Mouse (Mus musculus): ENCODE results near the gene Nek3.

The Nek3 gene

DNA sequence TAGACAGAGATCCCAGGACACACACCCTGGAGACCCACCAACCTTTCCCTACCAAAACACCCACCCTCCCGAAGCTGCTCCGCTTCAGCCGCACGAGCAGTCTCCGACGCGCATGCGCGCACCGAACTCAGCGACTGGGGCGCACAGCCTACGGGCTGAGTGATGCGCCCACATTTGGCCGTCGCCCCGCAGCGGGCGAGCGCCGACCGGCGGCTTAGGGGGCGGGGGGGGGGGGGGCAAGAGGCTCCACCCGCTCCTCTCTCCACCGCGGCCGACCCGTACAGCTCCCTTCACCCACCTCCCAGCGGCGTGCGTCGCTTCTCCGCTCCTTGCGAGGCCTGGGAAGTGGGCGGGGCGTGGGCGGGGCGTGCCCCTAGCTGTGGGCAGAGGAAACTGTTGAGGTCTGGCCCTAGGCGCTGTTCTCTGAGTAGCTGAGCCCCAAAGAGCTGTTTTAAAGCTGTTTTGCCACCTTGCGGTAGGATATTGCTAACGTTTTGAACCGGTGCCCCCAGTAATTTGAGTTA is at the start of gene Nek3:
Gene Nek3 (minus strand): TSS at position 356 of the 524 bp plus-strand sequence.
- DNase-seq (ENCODE audit: low read depth, low spot score): peak; percentile 95

DNA sequence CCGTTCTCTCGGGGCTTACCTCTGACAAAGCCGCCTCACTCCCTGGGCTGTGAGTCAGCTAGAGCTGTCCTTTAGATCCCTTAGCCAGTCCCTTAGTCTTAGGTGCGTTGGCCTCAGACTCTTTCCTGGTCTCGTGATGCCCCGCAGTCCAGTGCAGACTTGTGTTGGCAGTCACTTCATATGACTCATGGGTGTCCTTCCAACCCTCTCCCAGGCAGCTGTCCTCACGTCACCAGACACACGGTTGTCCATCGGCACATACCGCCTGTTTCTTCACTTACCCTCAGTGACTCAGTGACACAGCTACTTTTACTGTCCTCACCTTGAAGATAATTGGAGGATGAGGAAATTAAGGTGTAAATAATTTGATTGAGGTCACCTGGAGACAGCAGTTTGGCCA is 48.6 kb upstream of the Nek3 start:
- no peak for DNase-seq (ENCODE audit: low read depth, low spot score)

DNA sequence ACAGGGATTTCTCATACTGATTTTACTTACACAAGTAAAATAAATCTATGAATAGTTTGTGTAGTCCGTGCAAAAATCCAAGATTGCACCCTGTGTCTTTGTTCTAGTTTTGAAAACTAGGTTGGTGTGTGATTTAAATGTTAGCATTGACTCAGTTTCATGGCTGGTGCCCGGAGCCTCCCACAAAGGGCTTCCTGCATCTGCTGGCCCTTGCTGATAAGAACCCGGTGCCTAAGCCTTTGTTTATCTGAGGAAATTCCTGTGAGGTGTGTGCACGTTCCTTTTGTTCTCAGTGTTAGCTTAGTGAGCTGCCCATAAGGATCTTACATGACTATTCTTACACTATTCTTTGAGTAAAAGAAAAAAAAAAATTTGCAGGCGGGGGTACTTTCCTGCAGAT is 42.8 kb upstream of the Nek3 start:
- DNase-seq (ENCODE audit: low read depth, low spot score): no peak

- DNase-seq (ENCODE audit: low read depth, low spot score): no peak
These were observed 41.3 kb upstream of the Nek3 start for GRCm38 (mm10) chr8:22207535-22207934.

GRCm38 (mm10) chr8:22199481-22199880 is 33.2 kb upstream of the Nek3 start:
- peak; percentile 4 for DNase-seq (ENCODE audit: low read depth, low spot score)

DNA sequence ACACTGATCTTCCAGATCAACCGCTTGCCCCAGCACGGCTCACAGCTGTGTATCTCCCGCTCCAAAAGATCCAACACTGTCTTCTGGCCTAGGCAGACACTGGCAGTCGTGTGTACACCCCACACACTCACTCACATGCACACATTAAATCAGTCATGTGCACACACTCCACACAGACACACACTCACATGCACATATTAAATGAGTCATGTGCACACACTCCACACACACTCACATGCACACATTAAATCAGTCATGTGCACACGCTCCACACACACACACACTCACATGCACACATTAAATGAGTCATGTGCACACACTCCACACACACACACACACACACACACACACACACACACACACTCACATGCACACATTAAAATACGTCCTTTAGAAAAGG is 31.7 kb upstream of the Nek3 start:
- no peak for DNase-seq (ENCODE audit: low read depth, low spot score)

DNA sequence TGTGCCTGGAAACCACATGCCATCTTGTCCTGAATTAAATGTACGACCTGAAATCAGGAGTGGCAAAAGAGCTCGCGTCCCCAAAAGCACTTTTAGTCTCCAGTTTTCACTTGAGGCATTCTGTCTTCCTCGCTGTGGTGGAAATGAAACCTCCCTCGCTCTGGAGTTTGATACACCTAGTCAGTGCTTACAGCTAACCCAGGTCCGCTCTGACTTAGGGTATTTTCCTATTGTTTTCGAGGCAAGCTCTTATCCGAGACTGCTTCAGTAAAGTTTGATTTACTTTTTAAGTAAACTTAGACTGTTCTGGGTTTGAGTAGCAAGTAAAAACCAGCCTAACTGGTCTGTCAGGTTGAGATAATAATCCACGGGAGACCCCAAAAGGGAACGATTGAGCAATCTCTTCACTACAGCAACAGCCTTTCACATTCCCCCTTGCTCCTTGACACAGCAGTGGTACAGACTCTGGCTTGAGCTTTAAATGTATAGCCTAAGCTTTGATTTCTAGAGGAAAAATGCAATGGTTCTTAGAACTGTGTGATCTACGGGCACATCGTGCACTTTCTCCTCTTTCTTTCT is 27.3 kb upstream of the Nek3 start:
- no peak for DNase-seq (ENCODE audit: low read depth, low spot score)

DNA sequence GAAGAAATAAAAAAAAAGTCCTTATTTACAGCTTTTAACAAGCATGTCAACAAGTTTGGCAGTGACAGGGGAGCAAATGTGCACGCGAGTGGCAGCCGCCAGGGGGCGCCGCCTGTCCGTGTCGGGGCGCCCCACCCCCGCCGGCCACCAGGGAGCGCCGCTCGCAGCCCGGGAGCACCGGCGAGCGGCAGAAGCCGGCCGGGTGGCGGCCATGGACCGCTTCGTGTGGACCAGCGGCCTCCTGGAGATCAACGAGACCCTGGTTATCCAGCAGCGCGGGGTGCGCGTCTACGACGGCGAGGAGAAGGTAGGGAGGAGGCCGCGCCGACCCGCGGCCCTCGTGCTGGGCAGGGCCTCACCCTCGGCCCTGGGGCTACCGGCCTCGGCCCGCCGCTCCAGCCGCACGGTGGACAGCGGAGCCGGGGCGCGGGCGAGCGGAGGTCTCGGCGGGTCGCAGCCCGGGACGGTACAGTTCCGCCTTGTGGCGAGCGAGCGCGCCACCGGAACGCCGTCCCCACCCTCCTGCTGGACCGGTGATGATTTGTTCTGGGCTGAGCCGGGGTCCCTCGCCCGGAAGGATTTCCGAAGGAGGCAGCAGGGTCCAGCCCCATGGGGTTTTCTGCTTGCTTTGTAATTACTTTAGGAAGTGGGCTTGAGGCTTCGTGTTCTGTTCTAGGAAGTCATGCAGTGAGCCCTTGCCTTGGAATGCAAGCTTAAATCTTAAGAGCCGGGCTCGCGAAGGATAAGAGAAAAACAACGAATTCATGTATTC is 26.6 kb upstream of the Nek3 start, which contains the start of gene Vps36:
Gene Vps36 (plus strand): TSS at position 150 of the 772 bp plus-strand sequence.
- peak; percentile 92 for DNase-seq (ENCODE audit: low read depth, low spot score)

GRCm38 (mm10) chr8:22185431-22186397 is 19.5 kb upstream of the Nek3 start, which contains the start of gene Ckap2:
Ckap2 (minus strand) TSS chr8:22185819.
- peak; percentile 94 for DNase-seq (ENCODE audit: low read depth, low spot score)

GRCm38 (mm10) chr8:22184884-22185283 is 18.6 kb upstream of the Nek3 start:
- DNase-seq (ENCODE audit: low read depth, low spot score): peak; percentile 62

GRCm38 (mm10) chr8:22175966-22176365 is 9.7 kb upstream of the Nek3 start:
- DNase-seq (ENCODE audit: low read depth, low spot score): no peak

- DNase-seq (ENCODE audit: low read depth, low spot score): no peak
These were observed 2.9 kb upstream of the Nek3 start for GRCm38 (mm10) chr8:22169167-22169566.

DNA sequence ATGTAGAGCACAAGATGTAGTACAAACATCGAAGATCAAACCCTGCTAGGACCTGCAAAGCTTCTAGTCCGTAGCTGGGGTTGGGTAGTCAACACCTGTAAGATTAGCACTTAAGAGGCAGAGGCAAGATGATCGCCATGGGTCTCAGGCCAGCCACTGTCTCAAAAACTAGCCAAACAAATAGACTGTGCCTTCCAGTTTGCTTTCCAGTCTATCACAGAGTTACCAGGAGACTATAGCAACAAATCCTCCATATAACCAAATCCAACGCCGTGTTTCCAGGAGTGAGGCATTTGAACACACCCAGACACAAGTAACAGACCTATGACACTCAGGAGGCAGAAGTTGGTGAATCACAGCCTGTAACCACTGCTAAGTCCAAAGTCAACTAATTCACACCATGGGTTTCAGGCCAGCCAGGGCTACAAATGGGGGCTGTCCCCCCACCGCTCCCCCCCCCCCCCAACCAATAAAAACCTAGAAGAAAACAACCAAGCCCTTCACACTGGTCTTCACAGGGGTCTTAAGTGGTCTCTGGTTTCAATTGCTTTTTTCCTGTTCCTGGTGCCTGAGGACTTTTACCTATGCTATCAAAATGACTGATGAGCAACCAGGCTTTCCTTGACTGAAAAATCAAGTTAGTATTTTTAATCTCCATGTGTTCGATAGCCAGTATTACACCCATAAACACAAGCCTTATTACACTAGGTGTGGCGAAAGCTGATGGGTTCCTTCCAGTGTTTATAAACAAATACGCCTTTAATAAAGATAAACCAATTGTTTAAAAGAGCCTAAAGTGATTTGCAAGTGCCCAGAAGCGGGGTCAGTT is 770 bp downstream of the Nek3 start:
- no peak for DNase-seq (ENCODE audit: low read depth, low spot score)

DNA sequence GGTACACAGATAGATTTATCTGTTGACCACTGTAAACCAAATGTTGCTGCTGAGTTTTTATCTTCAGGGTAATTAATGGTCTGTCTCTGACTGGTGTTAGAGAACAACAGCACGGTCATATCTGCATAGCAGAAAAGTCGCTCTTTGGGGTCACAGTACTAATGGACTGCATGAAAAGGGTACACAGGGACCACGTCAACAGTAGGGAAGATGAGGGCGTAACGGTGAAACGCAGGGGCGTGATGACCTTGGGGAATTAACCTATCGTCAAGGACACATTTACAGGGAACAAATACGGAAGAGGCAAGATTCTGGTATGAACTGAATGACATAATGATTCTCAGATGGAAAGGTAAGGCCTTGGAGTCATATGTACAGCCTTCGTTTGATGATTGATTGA is 1.8 kb downstream of the Nek3 start:
- no peak for DNase-seq (ENCODE audit: low read depth, low spot score)

- no peak for DNase-seq (ENCODE audit: low read depth, low spot score)
These were observed 4.0 kb downstream of the Nek3 start for GRCm38 (mm10) chr8:22162206-22162605.

GRCm38 (mm10) chr8:22150345-22150663 is 15.9 kb downstream of the Nek3 start:
- DNase-seq (ENCODE audit: low read depth, low spot score): no peak

DNA sequence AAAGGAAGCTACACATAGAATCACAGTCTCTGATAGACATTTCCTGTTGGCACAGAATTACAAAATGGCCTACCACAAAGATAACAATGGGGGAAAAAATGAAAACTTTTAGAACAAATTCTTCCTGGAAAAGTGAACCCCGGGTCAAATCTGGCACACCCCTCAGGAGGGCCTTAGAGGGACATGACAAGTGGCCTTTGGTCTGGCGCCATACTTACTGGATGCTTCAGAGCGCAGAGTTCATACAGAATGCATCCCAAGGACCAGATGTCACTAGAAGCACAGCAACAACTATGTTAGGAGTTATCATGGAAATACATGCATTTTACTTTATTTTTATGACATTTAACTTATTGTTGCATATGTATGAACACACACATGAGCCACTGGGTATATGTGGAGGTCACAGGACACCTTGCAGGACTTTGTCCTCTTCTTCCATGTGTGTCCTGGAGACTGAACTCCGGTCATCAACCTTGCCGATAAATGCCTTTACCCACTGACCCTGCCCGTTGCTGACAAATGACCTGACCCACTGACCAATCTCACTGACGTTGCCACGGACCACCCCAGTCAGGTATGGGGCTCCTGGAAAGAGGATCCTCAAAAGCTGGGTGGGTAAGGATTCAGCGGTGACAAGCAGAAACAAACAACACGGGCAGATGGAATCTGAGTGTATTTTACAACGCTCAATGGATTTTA is 16.4 kb downstream of the Nek3 start:
- DNase-seq (ENCODE audit: low read depth, low spot score): no peak

GRCm38 (mm10) chr8:22148367-22148740 is 17.9 kb downstream of the Nek3 start:
- no peak for DNase-seq (ENCODE audit: low read depth, low spot score)

GRCm38 (mm10) chr8:22147706-22148366 is 18.4 kb downstream of the Nek3 start:
- no peak for DNase-seq (ENCODE audit: low read depth, low spot score)

DNA sequence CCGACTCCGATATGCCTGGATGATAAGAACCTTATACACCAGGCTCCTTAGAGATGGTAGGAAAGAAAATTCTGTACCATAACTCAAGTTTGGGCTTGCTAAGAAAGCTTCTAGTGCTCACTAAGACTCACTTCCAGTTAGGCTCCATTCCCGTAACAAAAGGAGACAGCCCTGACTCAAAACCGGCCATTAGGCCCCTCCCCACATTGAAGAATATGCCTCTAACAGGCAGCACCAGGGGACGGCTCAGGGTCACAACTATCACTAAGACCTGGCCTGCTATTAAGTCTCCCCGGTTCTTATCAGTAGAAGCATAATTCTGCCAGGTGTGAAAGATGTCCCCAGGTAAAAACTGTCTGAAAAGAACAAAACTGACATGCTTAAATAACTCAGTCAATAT is 20.4 kb downstream of the Nek3 start:
- DNase-seq (ENCODE audit: low read depth, low spot score): no peak

Measured in mesoderm, embryonic 11.5 days (tissue).